Mouse (Mus musculus): ENCODE data around the gene Prim1. TPM values are rescaled to one million over a fixed set of nuclear protein-coding genes. Genes with fewer than 3 reads are reported as not detected.
"Not testable (repeated sequence)": the region's sequence is repeated elsewhere in the genome, so short reads cannot be mapped to it uniquely, and the experiment has no call there.

Prim1 gene
- polyA plus RNA-seq, 1 experiment, result 6.6 TPM

DNA sequence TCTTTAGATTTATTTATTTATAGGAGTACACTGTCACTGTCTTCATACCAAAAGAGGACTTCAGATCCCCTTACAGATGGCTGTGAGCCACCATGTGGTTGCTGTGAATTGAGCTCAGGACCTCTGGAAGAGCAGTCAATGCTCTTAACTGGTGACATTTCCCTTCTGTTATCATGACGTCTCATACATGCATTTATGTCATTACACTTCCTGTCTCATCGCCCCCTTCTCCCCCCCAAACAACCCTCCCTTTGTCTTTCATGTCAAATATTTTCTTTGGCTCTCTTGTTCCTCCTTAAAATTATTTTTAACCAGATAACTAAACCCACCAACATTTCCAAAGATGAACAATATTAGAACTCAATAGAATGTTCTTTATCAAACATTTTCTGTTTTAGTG is 15.9 kb downstream of the Prim1 start:
- no peak for DNase-seq (ENCODE audit: low read depth, low spot score)
- 62% methylated on average over 2 of the region's 2 CpGs for whole genome bisulfite sequencing

GRCm38 (mm10) chr10:128036746-128037425 is 21.9 kb downstream of the Prim1 start:
- 1% methylated on average over 10 of the region's 10 CpGs for WGBS
- no peak for DNase-seq (ENCODE audit: low read depth, low spot score)

GRCm38 (mm10) chr10:128037921-128038320 is 23.0 kb downstream of the Prim1 start:
- WGBS, result 44% methylated on average over 3 of the region's 3 CpGs
- no peak for DNase-seq (ENCODE audit: low read depth, low spot score)

GRCm38 (mm10) chr10:128039167-128039566 is 24.2 kb downstream of the Prim1 start:
- no peak for DNase-seq (ENCODE audit: low read depth, low spot score)
- 15% methylated on average over 5 of the region's 5 CpGs for WGBS

GRCm38 (mm10) chr10:128039858-128040257 is 24.9 kb downstream of the Prim1 start:
- WGBS, result 65% methylated on average over 3 of the region's 3 CpGs
- no peak for DNase-seq (ENCODE audit: low read depth, low spot score)

DNA sequence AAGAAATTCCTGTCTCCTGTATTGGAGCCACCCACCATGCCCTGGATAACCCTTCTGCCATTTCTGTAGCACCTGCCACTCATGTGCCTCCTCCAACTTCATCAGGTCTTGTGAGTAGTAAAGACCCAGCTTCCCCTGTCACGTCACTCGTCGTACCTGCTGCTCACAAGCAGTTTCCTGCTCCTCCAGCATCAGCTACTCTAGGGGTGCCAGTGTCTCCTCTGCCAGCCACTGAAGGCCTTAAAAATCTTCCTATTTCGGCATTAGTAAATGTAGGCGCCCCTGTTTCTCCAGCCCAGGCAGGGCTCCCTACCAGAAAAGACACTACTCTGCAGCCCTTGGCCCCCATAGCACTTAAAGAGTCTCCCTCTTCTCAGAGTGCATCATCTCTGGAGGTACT is 25.3 kb downstream of the Prim1 start:
- 77% methylated on average over 5 of the region's 5 CpGs for WGBS
- no peak for DNase-seq (ENCODE audit: low read depth, low spot score)

- WGBS, result 74% methylated on average over 4 of the region's 4 CpGs
- no peak for DNase-seq (ENCODE audit: low read depth, low spot score)
These were observed 26.7 kb downstream of the Prim1 start for GRCm38 (mm10) chr10:128041636-128042035.

GRCm38 (mm10) chr10:128042466-128042865 is 27.5 kb downstream of the Prim1 start:
- no peak for DNase-seq (ENCODE audit: low read depth, low spot score)
- whole genome bisulfite sequencing, result 70% methylated on average over 3 of the region's 3 CpGs

DNA sequence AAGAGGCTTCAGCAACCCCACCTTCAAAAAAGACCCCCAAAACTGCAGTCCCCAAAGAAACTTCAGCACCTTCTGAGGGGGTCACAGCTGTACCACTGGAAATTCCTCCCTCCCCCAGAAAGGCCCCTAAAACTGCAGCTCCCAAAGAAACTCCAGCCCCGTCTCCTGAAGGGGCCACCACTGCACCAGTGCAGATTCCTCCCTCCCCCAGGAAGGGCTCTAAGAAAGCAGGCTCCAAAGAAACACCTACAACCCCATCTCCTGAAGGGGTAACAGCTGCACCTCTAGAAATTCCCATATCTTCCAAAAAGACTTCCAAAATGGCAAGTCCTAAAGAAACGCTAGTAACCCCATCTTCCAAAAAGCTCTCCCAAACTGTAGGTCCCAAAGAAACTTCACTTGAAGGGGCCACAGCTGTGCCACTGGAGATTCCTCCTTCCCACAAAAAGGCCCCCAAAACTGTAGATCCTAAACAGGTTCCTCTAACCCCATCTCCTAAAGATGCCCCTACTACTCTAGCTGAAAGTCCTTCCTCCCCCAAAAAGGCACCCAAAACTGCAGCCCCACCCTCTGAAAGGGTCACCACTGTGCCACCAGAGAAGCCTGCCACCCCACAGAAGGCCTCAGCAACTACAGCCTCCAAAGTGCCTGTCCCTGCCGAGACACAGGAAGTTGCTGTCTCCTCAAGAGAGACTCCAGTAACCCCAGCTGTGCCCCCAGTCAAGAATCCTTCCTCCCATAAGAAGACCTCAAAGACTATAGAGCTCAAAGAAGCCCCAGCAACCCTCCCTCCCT is 28.3 kb downstream of the Prim1 start:
- 56% methylated on average over 3 of the region's 3 CpGs for WGBS
- DNase-seq (ENCODE audit: low read depth, low spot score), result no peak

DNA sequence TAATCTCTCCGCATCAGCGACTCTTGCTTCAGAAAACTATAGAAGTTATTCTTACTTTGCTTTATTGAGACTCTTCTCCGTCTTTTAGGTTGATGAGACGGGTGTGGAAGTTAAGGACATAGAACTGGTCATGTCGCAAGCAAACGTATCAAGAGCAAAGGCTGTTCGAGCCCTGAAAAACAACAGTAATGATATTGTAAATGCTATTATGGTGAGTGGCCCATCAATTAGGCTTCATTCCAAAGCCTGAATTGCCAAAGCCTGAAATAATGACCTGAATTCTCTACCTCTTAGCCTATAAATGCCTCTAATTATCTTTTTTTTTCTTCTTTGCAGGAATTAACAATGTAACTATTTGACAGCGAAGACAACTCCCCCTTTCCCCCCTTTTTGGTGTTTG is 33.2 kb downstream of the Prim1 start:
- whole genome bisulfite sequencing, result 88% methylated on average over 8 of the region's 8 CpGs
- DNase-seq (ENCODE audit: low read depth, low spot score), result no peak

DNA sequence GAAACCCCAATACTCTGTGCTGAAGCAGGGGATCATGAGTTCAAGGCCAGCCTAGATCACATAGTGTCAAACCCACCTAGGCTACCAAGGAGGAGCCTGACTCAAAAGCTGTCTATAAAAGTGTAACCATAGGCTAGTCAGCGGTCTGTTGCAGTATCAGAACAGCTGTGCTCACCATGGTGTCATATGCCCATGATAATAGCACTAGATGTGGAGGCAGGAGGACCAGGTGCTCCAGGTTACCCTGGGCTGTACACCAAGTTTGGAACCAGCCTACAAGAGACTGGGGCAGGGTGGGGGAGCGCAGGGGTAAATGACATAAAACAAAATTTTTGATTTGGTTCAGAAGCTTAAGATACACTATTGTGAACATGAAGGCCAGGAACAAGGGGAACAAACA is 34.8 kb downstream of the Prim1 start:
- DNase-seq (ENCODE audit: low read depth, low spot score), result no peak
- 97% methylated on average over 2 of the region's 2 CpGs for WGBS

DNA sequence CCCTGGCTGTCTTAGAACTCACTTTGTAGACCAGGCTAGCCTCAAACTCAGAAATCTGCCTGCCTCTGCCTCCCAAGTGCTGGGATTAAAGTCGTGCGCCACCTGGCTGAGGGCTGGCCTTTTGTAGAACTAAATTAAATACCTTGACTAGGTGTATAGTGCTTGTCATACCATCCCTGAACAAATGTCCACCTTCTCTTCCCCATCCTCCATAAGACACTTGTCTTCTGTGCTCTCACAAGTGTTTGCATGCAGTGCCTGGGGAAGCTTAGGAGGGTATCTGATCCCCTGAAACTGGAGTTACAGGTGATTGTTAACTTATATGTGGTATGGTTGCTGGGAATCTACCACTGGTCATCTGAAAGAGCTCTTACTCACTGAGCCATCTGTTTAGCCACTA is 35.4 kb downstream of the Prim1 start:
- DNase-seq (ENCODE audit: low read depth, low spot score), result no peak

DNA sequence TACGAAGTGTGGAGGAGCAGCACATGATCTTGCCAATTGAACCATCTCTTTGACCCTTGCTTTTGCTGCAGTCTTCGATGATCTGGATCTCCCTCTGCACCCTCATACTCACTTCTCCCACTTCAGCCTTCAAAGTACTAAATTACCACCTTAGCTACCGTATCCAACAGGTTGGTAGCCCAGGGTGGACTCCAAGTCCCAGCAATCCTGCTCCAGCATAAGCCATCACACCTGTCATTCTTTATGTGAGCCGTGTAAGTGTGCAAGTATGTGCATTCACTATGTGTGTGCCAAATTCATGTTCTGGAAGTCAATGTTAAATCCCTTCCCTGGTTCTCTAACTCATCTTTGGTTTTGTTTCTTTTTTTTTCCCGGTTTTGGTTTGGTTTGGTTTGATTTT is 36.6 kb downstream of the Prim1 start:
- DNase-seq (ENCODE audit: low read depth, low spot score), result no peak
- WGBS, result 96% methylated on average over 5 of the region's 5 CpGs

More for the DNA sequence above, 35.4 kb downstream of the Prim1 start:
- WGBS, result 92% methylated on average over 2 of the region's 2 CpGs

DNA sequence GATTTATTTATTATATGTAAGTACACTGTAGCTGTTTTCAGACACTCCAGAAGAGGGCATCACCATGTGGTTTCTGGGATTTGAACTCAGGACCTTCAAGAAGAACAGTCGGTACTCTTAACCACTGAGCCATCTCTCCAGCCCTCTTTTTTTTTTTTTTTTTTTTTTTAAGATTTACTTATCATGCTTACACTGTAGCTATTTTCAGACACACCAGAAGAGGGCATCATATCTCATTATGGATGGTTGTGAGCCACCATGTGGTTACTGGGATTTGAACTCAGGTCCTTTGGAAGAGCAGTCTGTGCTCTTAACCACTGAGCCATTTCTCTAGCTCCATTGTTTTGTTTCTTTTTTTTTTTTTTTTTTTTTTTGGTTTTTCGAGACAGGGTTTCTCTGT is 37.2 kb downstream of the Prim1 start:
- WGBS, result 94% methylated on average over 1 of the region's 2 CpGs
- not testable (repeated sequence) for DNase-seq (ENCODE audit: low read depth, low spot score)

GRCm38 (mm10) chr10:128053001-128053400 is 38.0 kb downstream of the Prim1 start:
- DNase-seq (ENCODE audit: low read depth, low spot score), result no peak
- WGBS, result 91% methylated on average over 8 of the region's 8 CpGs

- WGBS, result under 1% methylated on average over 18 of the region's 18 CpGs
- DNase-seq (ENCODE audit: low read depth, low spot score), result no peak
These were observed 43.2 kb downstream of the Prim1 start for GRCm38 (mm10) chr10:128058184-128058583.

DNA sequence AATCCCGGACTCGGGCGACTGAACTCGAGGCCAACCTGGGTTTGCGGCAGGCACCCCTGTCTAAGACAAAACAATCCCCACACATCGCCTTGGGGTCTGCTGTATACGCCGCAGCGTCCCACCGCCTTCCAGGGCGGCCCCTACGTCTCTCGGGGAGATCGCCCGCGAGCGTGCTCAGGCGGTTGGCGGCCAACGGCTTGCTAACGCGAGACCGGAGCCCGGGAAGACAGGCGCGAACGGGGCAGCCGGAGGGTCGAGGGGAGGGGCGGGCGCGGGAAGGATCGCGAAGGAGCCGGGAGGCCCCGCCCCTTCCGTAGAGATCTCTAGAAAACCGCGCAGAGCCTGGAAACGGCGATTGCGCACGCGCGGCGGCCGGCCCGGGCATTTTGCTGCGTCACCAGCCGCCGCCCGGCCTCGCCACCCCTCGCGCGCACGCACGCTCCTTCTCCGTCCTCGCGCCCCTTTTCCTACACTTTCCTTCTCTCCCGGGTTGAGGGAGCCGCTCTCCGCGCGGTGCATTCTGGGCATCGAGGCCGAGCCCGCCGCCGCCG is 43.7 kb downstream of the Prim1 start, which contains the start of gene Ptges3:
Gene Ptges3 (plus strand): TSS at position 354 of the 551 bp plus-strand sequence.
- under 1% methylated on average over 63 of the region's 72 CpGs for WGBS
- peak; percentile 70 for DNase-seq (ENCODE audit: low read depth, low spot score)

DNA sequence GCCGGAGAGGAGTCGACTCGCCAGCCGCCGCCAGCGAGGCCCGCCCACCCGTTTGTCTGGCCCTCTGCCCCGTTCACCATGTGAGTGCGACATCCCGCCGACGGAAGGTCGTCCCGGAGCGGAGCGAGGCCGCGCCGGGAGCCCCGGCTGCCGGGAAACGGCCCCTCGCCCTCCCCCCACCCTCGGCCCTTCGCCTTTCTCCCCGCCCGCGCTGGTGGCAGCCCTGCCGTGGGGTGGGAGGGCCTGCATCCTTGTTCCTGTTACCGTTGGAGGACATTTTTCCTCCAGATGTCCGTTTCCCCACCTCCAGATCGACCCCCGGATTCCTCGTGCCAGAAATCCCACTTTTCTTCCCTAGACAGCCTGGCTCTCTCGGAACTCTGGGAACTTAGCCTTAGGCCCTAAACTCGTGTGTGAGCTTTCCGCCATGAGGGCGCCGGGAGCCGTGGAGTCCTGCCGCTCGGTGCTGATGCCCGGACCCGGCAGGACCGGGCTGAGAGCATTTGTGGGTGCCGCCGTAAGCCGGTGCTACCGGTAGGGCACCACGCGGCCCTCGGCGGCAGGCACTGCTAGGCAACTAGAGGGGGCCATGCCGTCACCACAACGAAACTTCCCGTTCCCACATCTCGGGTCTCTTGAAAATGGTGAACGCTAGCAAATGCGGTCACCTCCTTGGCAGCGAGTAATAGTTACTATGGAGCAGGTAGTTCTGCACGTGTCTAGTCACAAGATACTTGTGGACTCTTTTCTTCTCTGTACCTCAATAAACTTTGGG is 44.4 kb downstream of the Prim1 start:
- WGBS, result under 1% methylated on average over 61 of the region's 62 CpGs
- no peak for DNase-seq (ENCODE audit: low read depth, low spot score)

- 56% methylated on average over 5 of the region's 5 CpGs for WGBS
- DNase-seq (ENCODE audit: low read depth, low spot score), result no peak
These were observed 46.1 kb downstream of the Prim1 start for GRCm38 (mm10) chr10:128061109-128061508.
